Mouse (Mus musculus) cerebellum, adult 2 months (tissue): ENCODE data around the gene Fam118b. TPM values are rescaled to one million over a fixed set of nuclear protein-coding genes. Genes with fewer than 3 reads are reported as not detected.
A peak's percentile ranks its signal among the peaks of the same experiment; 100 is the strongest.

Experiments
- DNase-seq, 2 experiments: peaks; one replicate each; pipeline ENCODE4 v3.0.0; 2021
- H3K27ac ChIP-seq: fragments of 200-500 bp; 2 replicates; pipeline ENCODE4 v1.5.1; 2012; ENCODE audit warnings: low read length, control low read depth, inconsistent platforms; ENCODE audit not compliant: insufficient read depth
- H3K27me3 ChIP-seq: fragments of 200-500 bp; 2 replicates; pipeline ENCODE4 v1.6.1; 2012; ENCODE audit warnings: inconsistent platforms, mild to moderate bottlenecking, low read length, moderate library complexity; ENCODE audit not compliant: control insufficient read depth, insufficient read depth
- H3K4me1 ChIP-seq: fragments of 200-500 bp; 2 replicates; pipeline ENCODE4 v1.6.1; 2011; ENCODE audit warnings: low read length; ENCODE audit not compliant: control insufficient read depth, insufficient read depth
- H3K4me3 ChIP-seq: fragments of 200-500 bp; replicated peaks from 2 replicates; pipeline ENCODE3; 2011; ENCODE audit warnings: mild to moderate bottlenecking, low read depth, low read length, control low read depth; ENCODE audit not compliant: insufficient read depth
- CTCF ChIP-seq: fragments of 200-500 bp; IDR thresholded peaks from 2 replicates; pipeline ENCODE4 v1.5.1; 2011; ENCODE audit warnings: low read depth, mild to moderate bottlenecking, control low read depth, low read length, moderate library complexity, borderline replicate concordance; ENCODE audit not compliant: insufficient read depth
- POLR2A ChIP-seq: fragments of 200-500 bp; IDR thresholded peaks from 2 replicates; pipeline ENCODE4 v1.6.1; 2011; ENCODE audit warnings: low read length, control low read depth, borderline replicate concordance; ENCODE audit not compliant: insufficient read depth
- WGBS: fragments of 180-500 bp; shearing (Covaris S2); methylation state at CpG from one replicate; pipeline ENCODE4 v1.1.7; 2018; 5-methylcytosine and 5-hydroxymethylcytosine counted together
- polyA plus RNA-seq: library from polyadenylated mRNA; depleted of rRNA; stranded (reverse); fragments of >200 nt; gene quantifications from 2 replicates; pipeline ENCODE4 v1.2.3, GENCODE M21; 2012; rRNA removed

The Fam118b gene
- polyA plus RNA-seq, 1 experiment = 23.3 TPM

DNA sequence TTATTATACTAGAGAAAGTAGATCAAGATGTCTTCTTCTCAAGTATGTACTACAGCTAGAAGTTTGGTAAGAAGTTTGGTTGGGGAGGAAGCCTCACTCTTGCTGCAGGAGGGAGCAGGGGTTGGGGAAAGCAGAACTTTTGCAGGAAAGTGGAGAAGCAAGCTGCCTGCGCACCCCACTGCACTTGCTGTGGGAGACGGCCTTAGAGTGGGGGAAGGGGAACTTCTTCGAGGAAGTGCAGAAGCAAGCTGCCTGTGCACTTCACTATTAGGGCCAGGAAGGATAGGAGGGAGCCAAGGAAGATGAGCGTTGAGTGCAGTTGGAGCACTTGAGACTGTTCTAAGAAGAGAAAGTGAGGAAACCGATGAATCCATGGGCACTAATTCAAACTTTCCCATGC lies 84.2 kb downstream of the Fam118b start:
- no peaks in the 10 kb centered on the region for H3K4me1 ChIP-seq
- H3K27ac ChIP-seq = no peak overlapping the region
- H3K4me3 ChIP-seq = no peak overlapping the region
- no peak for DNase-seq
- no peak for TF ChIP-seq POLR2A
- TF ChIP-seq CTCF = no peak
- WGBS = 76% methylated on average over 5 of the region's 5 CpGs
- no peaks in the 10 kb centered on the region for H3K27me3 ChIP-seq

- TF ChIP-seq CTCF = no peak
- TF ChIP-seq POLR2A = no peak
- Histone ChIP-seq H3K4me3 (no peak overlapping the region), H3K27ac (no peak overlapping the region), H3K27me3 (no peaks in the 10 kb centered on the region), H3K4me1 (no peaks in the 10 kb centered on the region)
- DNase-seq = no peak
- WGBS = 77% methylated on average over 2 of the region's 2 CpGs
Observed at GRCm38 (mm10) chr9:35182832-35183231, 84.8 kb downstream of the Fam118b start.

DNA sequence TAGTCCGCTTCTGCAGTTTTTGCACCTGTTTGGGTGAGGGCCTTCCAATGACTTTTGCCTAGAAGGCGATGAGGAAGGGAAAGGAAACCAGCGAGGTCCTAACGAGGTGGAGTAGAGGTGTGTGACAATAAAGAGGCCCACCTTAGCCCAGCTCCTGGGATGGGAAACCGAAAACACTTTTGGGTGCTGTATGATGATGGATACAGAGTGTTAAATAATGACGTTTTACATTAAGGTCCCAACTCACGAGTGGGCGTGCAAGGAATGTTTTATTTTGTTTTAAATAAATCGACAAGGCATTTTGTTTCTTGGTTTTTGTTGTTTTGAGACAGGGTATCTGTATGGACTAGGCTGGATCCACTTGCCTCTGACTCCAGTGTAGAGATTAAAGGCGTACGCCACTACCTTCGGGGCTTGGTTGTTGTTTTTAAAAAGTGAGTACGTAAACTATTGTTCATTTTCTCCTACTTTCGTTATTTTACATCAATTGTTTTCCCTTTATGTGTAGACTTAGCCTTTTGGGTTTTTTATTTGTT lies 91.4 kb downstream of the Fam118b start:
- H3K4me3 ChIP-seq = peak overlapping the region; percentile 70
- TF ChIP-seq CTCF = no peak
- TF ChIP-seq POLR2A = peak; percentile 40; the same call in 1 of the 2 replicates
- WGBS = 37% methylated on average over 14 of the region's 14 CpGs
- H3K27me3 ChIP-seq = no peaks in the 10 kb centered on the region
- no peaks in the 10 kb centered on the region for H3K4me1 ChIP-seq
- H3K27ac ChIP-seq = no peak overlapping the region
- DNase-seq = no peak

GRCm38 (mm10) chr9:35175251-35176123 lies 92.1 kb downstream of the Fam118b start, which contains the start of gene Dcps:
Gene Dcps (minus strand): TSS chr9:35176061.
- under 1% methylated on average over 38 of the region's 38 CpGs for WGBS
- no peak for TF ChIP-seq CTCF
- TF ChIP-seq POLR2A = peak; percentile 76

GRCm38 (mm10) chr9:35173331-35173730 lies 94.3 kb downstream of the Fam118b start:
- no peaks in the 10 kb centered on the region for H3K4me1 ChIP-seq
- H3K27ac ChIP-seq = no peak overlapping the region
- 83% methylated on average over 1 of the region's 1 CpGs for WGBS
- no peaks in the 10 kb centered on the region for H3K27me3 ChIP-seq
- TF ChIP-seq CTCF (no peak), POLR2A (no peak)
- no peak for DNase-seq
- H3K4me3 ChIP-seq = no peak overlapping the region

More at GRCm38 (mm10) chr9:35175251-35176123, 92.1 kb downstream of the Fam118b start, which contains the start of gene Dcps:
- H3K4me1 ChIP-seq = no peaks in the 10 kb centered on the region
- H3K4me3 ChIP-seq = peak within 1 kb of the TSS; percentile 70
- peak within 1 kb of the TSS; percentile 76 for H3K27ac ChIP-seq
- H3K27me3 ChIP-seq = no peaks in the 10 kb centered on the region
- DNase-seq = peak; percentile 96

GRCm38 (mm10) chr9:35170071-35170470 lies 97.5 kb downstream of the Fam118b start:
- DNase-seq = no peak
- no peak for TF ChIP-seq CTCF
- no peak for TF ChIP-seq POLR2A
- H3K27ac ChIP-seq = no peak overlapping the region
- no peaks in the 10 kb centered on the region for H3K27me3 ChIP-seq
- H3K4me3 ChIP-seq = no peak overlapping the region
- no peaks in the 10 kb centered on the region for H3K4me1 ChIP-seq
- 90% methylated on average over 7 of the region's 7 CpGs for WGBS

Other genes starting within 250 kb of the Fam118b start
- 12.7 and 14.5 TPM in 2 replicates for gene St3gal4, start 148.5 kb downstream of the Fam118b start, polyA plus RNA-seq
- gene Dcps, start 91.7 kb downstream of the Fam118b start, polyA plus RNA-seq = 30.2 and 32.2 TPM in 2 replicates
- gene Srpr, start 67.6 kb downstream of the Fam118b start, polyA plus RNA-seq = 63.8 TPM in 2 replicates
- 2.7 and 2.8 TPM in 2 replicates for gene Tirap, start 67.5 kb downstream of the Fam118b start, polyA plus RNA-seq
- 54.6 and 55.1 TPM in 2 replicates for gene Foxred1, start 56.8 kb downstream of the Fam118b start, polyA plus RNA-seq
- gene Rpusd4, start 60 bp upstream of the Fam118b start, polyA plus RNA-seq = 11.2 and 11.7 TPM in 2 replicates
- gene Cdon, start 153.3 kb upstream of the Fam118b start, polyA plus RNA-seq = 13.2 and 15.6 TPM in 2 replicates